Mouse (Mus musculus): ENCODE measurements around the gene Ddx39b. TPM values are rescaled to one million over a fixed set of nuclear protein-coding genes. Genes with fewer than 3 reads are reported as not detected.

The Ddx39b gene
- total and polyA plus RNA-seq, 3 experiments = 208 to 411 (median 242) TPM

GRCm38 (mm10) chr17:35276304-35276864, 34.8 kb downstream of the Ddx39b start:
- H3K4me3 ChIP-seq (replicated peaks in 1 of 3; ENCODE audit: low read depth in 2 of 3, low read length in 2 of 3, poor library complexity in 1 of 3) = no peak overlapping the region
- peaks cover 0 to 53% of the 10 kb centered on the region in 2 experiments for H3K36me3 ChIP-seq (replicated peaks in 1 of 2; ENCODE audit: control insufficient read depth in 1 of 2, insufficient read depth in 1 of 2, low read length in 1 of 2)
- TF ChIP-seq SMC3 (IDR thresholded peaks at IDR 0.05; ENCODE audit: low read depth, low read length) = no peak
- no peak for TF ChIP-seq E2F4 (IDR thresholded peaks at IDR 0.05; ENCODE audit: insufficient replicate concordance, low read depth, low read length)
- no peak for TF ChIP-seq BHLHE40 (IDR thresholded peaks at IDR 0.05; ENCODE audit: low read depth, low read length)
- no peak for TF ChIP-seq JUN (IDR thresholded peaks at IDR 0.05; ENCODE audit: insufficient read depth, low read depth, low read length)
- TF ChIP-seq NRF1 (IDR thresholded peaks at IDR 0.05; ENCODE audit: low read depth, low read length) = no peak
- TF ChIP-seq JUND (conservative IDR thresholded peaks at IDR 0.05; ENCODE audit: low read depth, low read length) = no peak
- no peak for TF ChIP-seq ZKSCAN1 (IDR thresholded peaks at IDR 0.05; ENCODE audit: borderline replicate concordance, low read depth, low read length)
- TF ChIP-seq CTCF (conservative IDR thresholded peaks at IDR 0.05 in 1 of 2, IDR thresholded peaks at IDR 0.05 in 1 of 2; ENCODE audit: low read depth in 2 of 2, low read length in 2 of 2) = no peak
- TF ChIP-seq TCF12 (IDR thresholded peaks at IDR 0.05; ENCODE audit: low read depth, low read length) = no peak
- no peak for TF ChIP-seq NELFE (IDR thresholded peaks at IDR 0.05; ENCODE audit: low read depth, low read length)
- no peak for TF ChIP-seq UBTF (IDR thresholded peaks at IDR 0.05; ENCODE audit: low read depth, low read length)
- TF ChIP-seq ZMIZ1 (IDR thresholded peaks at IDR 0.05; ENCODE audit: low read depth, low read length) = no peak
- no peak for TF ChIP-seq TBP (conservative IDR thresholded peaks at IDR 0.05; ENCODE audit: low read depth, low read length)
- no peak for TF ChIP-seq PAX5 (IDR thresholded peaks at IDR 0.05; ENCODE audit: low read length)
- no peak for TF ChIP-seq RAD21 (IDR thresholded peaks at IDR 0.05; ENCODE audit: low read depth, low read length)
- TF ChIP-seq GABPA (IDR thresholded peaks at IDR 0.05; ENCODE audit: insufficient replicate concordance, low read depth, low read length) = no peak
- no peak for TF ChIP-seq MYC (IDR thresholded peaks at IDR 0.05; ENCODE audit: low read depth, low read length)
- no peak for TF ChIP-seq HCFC1 (IDR thresholded peaks at IDR 0.05; ENCODE audit: low read depth, low read length)
- no peak for TF ChIP-seq IRF4 (IDR thresholded peaks at IDR 0.05; ENCODE audit: low read depth, low read length)
- no peaks in the 10 kb centered on the region for H3K27me3 ChIP-seq (replicated peaks)
- no peak overlapping the region for H3K27ac ChIP-seq (ENCODE audit: insufficient read depth, low read depth)
- in situ Hi-C loops (cut with MboI; ENCODE audit: low pct_ligation_motif_present, low pct_unique_long_range_greater_than_20kb, low sequenced_read_pairs) = no loop called here
- no peaks in the 10 kb centered on the region for H3K79me2 ChIP-seq (replicated peaks; ENCODE audit: control insufficient read depth, extremely low read depth, insufficient read depth, poor library complexity, severe bottlenecking)
- H3K9ac ChIP-seq (ENCODE audit: insufficient read depth, low read depth) = no peak overlapping the region
- peaks cover 17% of the 10 kb centered on the region for H3K9me3 ChIP-seq (replicated peaks; ENCODE audit: low read length)
- H3K4me2 ChIP-seq (ENCODE audit: insufficient read depth, low read depth, poor library complexity, severe bottlenecking) = no peak overlapping the region
- dilution Hi-C loops (cut with MboI; ENCODE audit: extremely low pct_ligation_motif_present, extremely low pct_unique_long_range_greater_than_20kb, low sequenced_read_pairs) = no loop called here
- peaks cover 0 to 11% of the 10 kb centered on the region in 2 experiments; a peak in 2 of 4 replicates for H3K4me1 ChIP-seq (ENCODE audit: control insufficient read depth in 1 of 2, insufficient read depth in 2 of 2)
- no peak for DNase-seq (ENCODE audit: extremely low read depth)

GRCm38 (mm10) chr17:35278049-35278448, 36.5 kb downstream of the Ddx39b start:
- Histone ChIP-seq H3K27ac (ENCODE audit: insufficient read depth, low read depth) (no peak overlapping the region), H3K4me2 (ENCODE audit: insufficient read depth, low read depth, poor library complexity, severe bottlenecking) (no peak overlapping the region), H3K36me3 (replicated peaks in 1 of 2; ENCODE audit: control insufficient read depth in 1 of 2, insufficient read depth in 1 of 2, low read length in 1 of 2) (peaks cover 0 to 43% of the 10 kb centered on the region in 2 experiments), H3K27me3 (replicated peaks) (no peaks in the 10 kb centered on the region), H3K79me2 (replicated peaks; ENCODE audit: control insufficient read depth, extremely low read depth, insufficient read depth, poor library complexity, severe bottlenecking) (no peaks in the 10 kb centered on the region), H3K4me3 (replicated peaks in 1 of 3; ENCODE audit: low read depth in 2 of 3, low read length in 2 of 3, poor library complexity in 1 of 3) (no peak overlapping the region), H3K9ac (ENCODE audit: insufficient read depth, low read depth) (no peak overlapping the region), H3K4me1 (ENCODE audit: control insufficient read depth in 1 of 2, insufficient read depth in 2 of 2) (peaks cover 0 to 11% of the 10 kb centered on the region in 2 experiments; a peak in 2 of 4 replicates), H3K9me3 (replicated peaks; ENCODE audit: low read length) (peaks cover 9% of the 10 kb centered on the region)
- no peak for DNase-seq (ENCODE audit: extremely low read depth)
- dilution Hi-C loops (cut with MboI; ENCODE audit: extremely low pct_ligation_motif_present, extremely low pct_unique_long_range_greater_than_20kb, low sequenced_read_pairs) (no loop called here), in situ Hi-C loops (cut with MboI; ENCODE audit: low pct_ligation_motif_present, low pct_unique_long_range_greater_than_20kb, low sequenced_read_pairs) (no loop called here)
- TF ChIP-seq E2F4 (IDR thresholded peaks at IDR 0.05; ENCODE audit: insufficient replicate concordance, low read depth, low read length) (no peak), TBP (conservative IDR thresholded peaks at IDR 0.05; ENCODE audit: low read depth, low read length) (no peak), ZNF384 (IDR thresholded peaks at IDR 0.05; ENCODE audit: low read depth, low read length) (no peak), ZKSCAN1 (IDR thresholded peaks at IDR 0.05; ENCODE audit: borderline replicate concordance, low read depth, low read length) (no peak), MYC (IDR thresholded peaks at IDR 0.05; ENCODE audit: low read depth, low read length) (no peak), JUND (conservative IDR thresholded peaks at IDR 0.05; ENCODE audit: low read depth, low read length) (no peak), POLR2AphosphoS2 (IDR thresholded peaks at IDR 0.05; ENCODE audit: low read depth, low read length) (no peak)

Data from CH12.LX (cell line).